Mouse (Mus musculus): ENCODE results near the gene Olfr735. TPM values are rescaled to one million over a fixed set of nuclear protein-coding genes. Genes with fewer than 3 reads are reported as not detected.

Gene Olfr735
- not detected for polyA plus RNA-seq (2014; fragmentation: Illumina TruSeq; extraction: RNeasy Lipid Tissue Mini Kit (QIAGEN cat#74804); ENCODE audit: low read depth, low replicate concordance)

GRCm38 (mm10) chr14:50348796-50349195 lies at the start of gene Olfr735:
Gene Olfr735, minus strand, starts transcription at chr14:50348872.

GRCm38 (mm10) chr14:50380863-50381262 lies 32.2 kb upstream of the Olfr735 start, which contains the start of gene Olfr736:
Gene Olfr736, plus strand, starts transcription at chr14:50381163.

GRCm38 (mm10) chr14:50357593-50357992 lies 8.9 kb upstream of the Olfr735 start, which contains the start of gene Tlr11:
Gene Tlr11, plus strand, starts transcription at chr14:50357914.

GRCm38 (mm10) chr14:50326661-50327060 lies 22.0 kb downstream of the Olfr735 start, which contains the start of gene Olfr734:
Gene Olfr734, minus strand, starts transcription at chr14:50326761.

GRCm38 (mm10) chr14:50301422-50301821 lies 47.2 kb downstream of the Olfr735 start, which contains the start of gene Olfr733:
Gene Olfr733, minus strand, starts transcription at chr14:50301522.

Other genes starting within 250 kb of the Olfr735 start
- gene Olfr727, start 225.7 kb downstream of the Olfr735 start, polyA plus RNA-seq (2014; fragmentation: Illumina TruSeq; extraction: RNeasy Lipid Tissue Mini Kit (QIAGEN cat#74804); ENCODE audit: low read depth, low replicate concordance), result not detected
- gene Olfr728, start 206.2 kb downstream of the Olfr735 start, polyA plus RNA-seq (2014; fragmentation: Illumina TruSeq; extraction: RNeasy Lipid Tissue Mini Kit (QIAGEN cat#74804); ENCODE audit: low read depth, low replicate concordance), result not detected
- not detected for gene Olfr729, start 196.0 kb downstream of the Olfr735 start, polyA plus RNA-seq (2014; fragmentation: Illumina TruSeq; extraction: RNeasy Lipid Tissue Mini Kit (QIAGEN cat#74804); ENCODE audit: low read depth, low replicate concordance)
- gene Olfr730, start 160.7 kb downstream of the Olfr735 start, polyA plus RNA-seq (2014; fragmentation: Illumina TruSeq; extraction: RNeasy Lipid Tissue Mini Kit (QIAGEN cat#74804); ENCODE audit: low read depth, low replicate concordance), result not detected
- not detected for gene Olfr731, start 107.0 kb downstream of the Olfr735 start, polyA plus RNA-seq (2014; fragmentation: Illumina TruSeq; extraction: RNeasy Lipid Tissue Mini Kit (QIAGEN cat#74804); ENCODE audit: low read depth, low replicate concordance)
- gene Olfr732, start 64.7 kb downstream of the Olfr735 start, polyA plus RNA-seq (2014; fragmentation: Illumina TruSeq; extraction: RNeasy Lipid Tissue Mini Kit (QIAGEN cat#74804); ENCODE audit: low read depth, low replicate concordance), result not detected
- gene Olfr733, start 47.4 kb downstream of the Olfr735 start, polyA plus RNA-seq (2014; fragmentation: Illumina TruSeq; extraction: RNeasy Lipid Tissue Mini Kit (QIAGEN cat#74804); ENCODE audit: low read depth, low replicate concordance), result not detected
- not detected for gene Olfr734, start 22.1 kb downstream of the Olfr735 start, polyA plus RNA-seq (2014; fragmentation: Illumina TruSeq; extraction: RNeasy Lipid Tissue Mini Kit (QIAGEN cat#74804); ENCODE audit: low read depth, low replicate concordance)
- gene Tlr11, start 9.0 kb upstream of the Olfr735 start, polyA plus RNA-seq (2014; fragmentation: Illumina TruSeq; extraction: RNeasy Lipid Tissue Mini Kit (QIAGEN cat#74804); ENCODE audit: low read depth, low replicate concordance), result not detected
- not detected for gene Olfr736, start 32.3 kb upstream of the Olfr735 start, polyA plus RNA-seq (2014; fragmentation: Illumina TruSeq; extraction: RNeasy Lipid Tissue Mini Kit (QIAGEN cat#74804); ENCODE audit: low read depth, low replicate concordance)
- not detected for gene Olfr738, start 58.7 kb upstream of the Olfr735 start, polyA plus RNA-seq (2014; fragmentation: Illumina TruSeq; extraction: RNeasy Lipid Tissue Mini Kit (QIAGEN cat#74804); ENCODE audit: low read depth, low replicate concordance)
- not detected for gene Olfr739, start 69.8 kb upstream of the Olfr735 start, polyA plus RNA-seq (2014; fragmentation: Illumina TruSeq; extraction: RNeasy Lipid Tissue Mini Kit (QIAGEN cat#74804); ENCODE audit: low read depth, low replicate concordance)
- not detected for gene Olfr740, start 96.7 kb upstream of the Olfr735 start, polyA plus RNA-seq (2014; fragmentation: Illumina TruSeq; extraction: RNeasy Lipid Tissue Mini Kit (QIAGEN cat#74804); ENCODE audit: low read depth, low replicate concordance)
- gene Olfr741, start 123.9 kb upstream of the Olfr735 start, polyA plus RNA-seq (2014; fragmentation: Illumina TruSeq; extraction: RNeasy Lipid Tissue Mini Kit (QIAGEN cat#74804); ENCODE audit: low read depth, low replicate concordance), result not detected
- gene Olfr742, start 154.7 kb upstream of the Olfr735 start, polyA plus RNA-seq (2014; fragmentation: Illumina TruSeq; extraction: RNeasy Lipid Tissue Mini Kit (QIAGEN cat#74804); ENCODE audit: low read depth, low replicate concordance), result not detected
- gene Olfr743, start 173.0 kb upstream of the Olfr735 start, polyA plus RNA-seq (2014; fragmentation: Illumina TruSeq; extraction: RNeasy Lipid Tissue Mini Kit (QIAGEN cat#74804); ENCODE audit: low read depth, low replicate concordance), result not detected

Data from heart, adult 10 weeks (tissue).